ENCODE assay signal across 10 mouse cellular contexts in the genomic region with DNA sequence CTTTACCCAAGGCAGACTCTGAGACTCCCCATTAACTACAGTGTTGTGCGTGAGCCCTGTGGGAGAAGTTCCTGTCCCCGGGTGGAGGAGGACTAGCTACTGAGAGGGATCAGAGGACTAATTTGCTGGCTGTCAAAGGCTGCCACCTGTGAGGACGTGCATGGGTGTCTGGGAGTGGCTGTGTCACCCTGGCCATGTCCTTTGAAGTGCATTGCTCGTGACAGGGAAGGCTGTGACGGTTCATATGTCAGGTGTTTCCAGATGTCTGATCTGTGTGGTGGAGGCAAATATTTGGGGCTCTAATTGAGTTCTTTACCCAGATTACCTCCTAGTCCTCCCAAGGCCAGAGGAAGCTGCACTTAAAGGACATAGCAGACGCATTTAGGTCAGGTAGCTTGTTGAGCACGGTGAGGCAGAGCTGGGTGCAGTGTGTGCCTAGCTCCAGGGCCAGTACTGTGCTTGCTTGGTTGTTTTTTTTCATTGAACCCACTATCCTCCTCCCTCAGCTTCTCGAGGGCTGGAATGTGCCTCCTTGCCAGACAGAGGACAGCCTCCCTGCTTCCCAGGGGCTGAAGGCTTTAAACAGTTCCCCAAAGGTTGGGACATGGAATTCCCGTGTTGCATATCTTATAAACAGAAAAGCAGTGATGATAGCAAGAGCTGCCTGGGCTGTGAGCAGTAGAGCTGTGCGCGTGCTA. TPM values are rescaled to one million over a fixed set of nuclear protein-coding genes. Genes with fewer than 3 reads are reported as not detected.
DNase-seq lines count a peak whose midpoint lies in the region; ATAC-seq and TF ChIP-seq lines count a peak whose summit lies in the region.
"Had no signal": no experiment of that assay in that cellular context is flagged by ENCODE, and none has a peak within 500 bp of the region (broad histone marks: within the 10 kb centered on the region; RNA-seq: fewer than 3 reads in every experiment).

No protein-coding gene starts in this region.

- intact Hi-C loops in left cerebral cortex, adult 2 months (cut with DNase I), result no loop called here

- no peaks in the 10 kb centered on the region for H3K27me3 ChIP-seq in heart, embryonic 10.5 days (ENCODE audit: insufficient read depth, poor library complexity, severe bottlenecking)
- no peaks in the 10 kb centered on the region for H3K27me3 ChIP-seq in midbrain, embryonic 10.5 days (ENCODE audit: low read depth, poor library complexity, severe bottlenecking)
- H3K27me3 ChIP-seq in midbrain, embryonic 16.5 days (ENCODE audit: control insufficient read depth, insufficient read depth, low read depth, low read length), result no peaks in the 10 kb centered on the region
- H3K27me3 ChIP-seq in limb, embryonic 10.5 days (ENCODE audit: low read depth, poor library complexity, severe bottlenecking), result no peaks in the 10 kb centered on the region
- no peaks in the 10 kb centered on the region for H3K27me3 ChIP-seq in stomach, postnatal 0 days (ENCODE audit: control insufficient read depth, insufficient read depth, low read length)

- H3K4me2 ChIP-seq in midbrain, embryonic 16.5 days (ENCODE audit: low read length), result no peak overlapping the region
- H3K4me2 ChIP-seq in stomach, postnatal 0 days (replicated peaks; ENCODE audit: low read depth), result peak overlapping the region; percentile 97

- peaks cover 76% of the 10 kb centered on the region for H3K4me1 ChIP-seq in heart, embryonic 10.5 days
- H3K4me1 ChIP-seq in midbrain, embryonic 10.5 days, result peaks cover 65% of the 10 kb centered on the region
- H3K4me1 ChIP-seq in midbrain, embryonic 16.5 days (ENCODE audit: control insufficient read depth, insufficient read depth, low read length), result peaks cover 11% of the 10 kb centered on the region
- H3K4me1 ChIP-seq in limb, embryonic 10.5 days, result peaks cover 57% of the 10 kb centered on the region
- peaks cover 10% of the 10 kb centered on the region for H3K4me1 ChIP-seq in stomach, postnatal 0 days (replicated peaks; ENCODE audit: control insufficient read depth, insufficient read depth)

- DNase-seq in heart, embryonic 10.5 days (ENCODE audit: low spot score), result no peak
- no peak for DNase-seq in heart, adult 18-20 months
- no peak for DNase-seq in midbrain, embryonic 10.5 days (ENCODE audit: low spot score)
- DNase-seq in limb, embryonic 10.5 days (ENCODE audit: low spot score), result no peak
- DNase-seq in stomach, postnatal 0 days (ENCODE audit: low spot score), result no peak
- no peak for DNase-seq in left cerebral cortex, adult 2 months (ENCODE audit: extremely low spot score in 1 of 2, low spot score in 2 of 2)
- DNase-seq in kidney, postnatal 4 days, result no peak
- DNase-seq: cerebellum, adult 8-10 months; gastrocnemius, postnatal 14 days had no signal

- H3K36me3 ChIP-seq in heart, embryonic 10.5 days, result peaks cover 24% of the 10 kb centered on the region
- H3K36me3 ChIP-seq in midbrain, embryonic 10.5 days, result peaks cover 45% of the 10 kb centered on the region
- no peaks in the 10 kb centered on the region for H3K36me3 ChIP-seq in midbrain, embryonic 16.5 days (ENCODE audit: control insufficient read depth, insufficient read depth, low read length)
- peaks cover 47% of the 10 kb centered on the region for H3K36me3 ChIP-seq in limb, embryonic 10.5 days
- no peaks in the 10 kb centered on the region for H3K36me3 ChIP-seq in stomach, postnatal 0 days (ENCODE audit: control insufficient read depth, insufficient read depth, low read length)

- WGBS in heart, embryonic 10.5 days, result 44% methylated on average over 11 of the region's 11 CpGs
- 75% methylated on average over 11 of the region's 11 CpGs for whole genome bisulfite sequencing in midbrain, embryonic 10.5 days
- WGBS in midbrain, embryonic 16.5 days, result 57% methylated on average over 11 of the region's 11 CpGs
- WGBS in limb, embryonic 10.5 days, result 48% methylated on average over 11 of the region's 11 CpGs
- 37% methylated on average over 11 of the region's 11 CpGs for WGBS in stomach, postnatal 0 days

- no peaks in the 10 kb centered on the region for H3K9me3 ChIP-seq in heart, embryonic 10.5 days
- no peaks in the 10 kb centered on the region for H3K9me3 ChIP-seq in midbrain, embryonic 10.5 days (replicated peaks)
- H3K9me3 ChIP-seq in midbrain, embryonic 16.5 days (replicated peaks; ENCODE audit: control insufficient read depth, low read length, poor library complexity, severe bottlenecking), result no peaks in the 10 kb centered on the region
- H3K9me3 ChIP-seq in limb, embryonic 10.5 days (replicated peaks), result no peaks in the 10 kb centered on the region
- H3K9me3 ChIP-seq in stomach, postnatal 0 days (ENCODE audit: control insufficient read depth, low read length), result no peaks in the 10 kb centered on the region

- TF ChIP-seq EP300 in stomach, postnatal 0 days (optimal IDR thresholded peaks at IDR 0.05), result no peak

- H3K27ac ChIP-seq in heart, embryonic 10.5 days, result peak overlapping the region; percentile 52; the same call in 1 of the 2 replicates
- 0 out of 2 replicates have a peak overlapping the region, but pooled peaks have one; percentile 23 for H3K27ac ChIP-seq in midbrain, embryonic 10.5 days (replicated peaks)
- H3K27ac ChIP-seq in midbrain, embryonic 16.5 days (ENCODE audit: low read length), result no peak overlapping the region
- H3K27ac ChIP-seq in limb, embryonic 10.5 days, result no peak overlapping the region
- peak overlapping the region; percentile 46 for H3K27ac ChIP-seq in stomach, postnatal 0 days (replicated peaks)
- no peak overlapping the region for H3K27ac ChIP-seq in left cerebral cortex, adult 2 months

- ATAC-seq in midbrain, embryonic 16.5 days, result no peak
- no peak for ATAC-seq in stomach, postnatal 0 days (ENCODE audit: low FRiP score, low TSS enrichment)

- H3K4me3 ChIP-seq in heart, embryonic 10.5 days, result peak overlapping the region; percentile 90
- peak overlapping the region; percentile 79; the same call in 1 of the 2 replicates for H3K4me3 ChIP-seq in midbrain, embryonic 10.5 days
- no peak overlapping the region for H3K4me3 ChIP-seq in midbrain, embryonic 16.5 days (ENCODE audit: low read depth, low read length)
- 0 out of 2 replicates have a peak overlapping the region, but pooled peaks have one; percentile 85 for H3K4me3 ChIP-seq in limb, embryonic 10.5 days
- no peak overlapping the region for H3K4me3 ChIP-seq in stomach, postnatal 0 days (ENCODE audit: low read depth, low read length)
- H3K4me3 ChIP-seq in left cerebral cortex, adult 2 months, result no peak overlapping the region

- TF ChIP-seq CTCF in stomach, postnatal 0 days (IDR thresholded peaks at IDR 0.05; ENCODE audit: low read depth), result no peak
- no peak for TF ChIP-seq CTCF in left cerebral cortex, adult 2 months (IDR thresholded peaks at IDR 0.05)

- no peak overlapping the region for H3K9ac ChIP-seq in midbrain, embryonic 16.5 days (ENCODE audit: low read depth, low read length)
- no peak overlapping the region for H3K9ac ChIP-seq in stomach, postnatal 0 days (ENCODE audit: low read length)

RNA-seq across cellular contexts. Expression of gene Fam83d, which starts 3.3 kb away (rescaled TPM):
- polyA plus RNA-seq in heart, embryonic 10.5 days (2016; fragmentation: Nextera tagmentation; extraction: Ambion mirVana), result 56.7 and 61.7 TPM in 2 replicates
- under 1 TPM; 0.44 to 0.89 TPM for total RNA-seq in heart, adult 18-20 months (2021)
- polyA plus RNA-seq in midbrain, embryonic 10.5 days (2016; fragmentation: Nextera tagmentation; extraction: Ambion mirVana), result 54.4 and 55.8 TPM in 2 replicates
- 4.7 and 5.4 TPM in 2 replicates for polyA plus RNA-seq in midbrain, embryonic 16.5 days (2015; fragmentation: Nextera tagmentation; extraction: Ambion mirVana)
- polyA plus RNA-seq in limb, embryonic 10.5 days (2016; fragmentation: Nextera tagmentation; extraction: Ambion mirVana), result 47.7 and 53.3 TPM in 2 replicates
- polyA plus RNA-seq in stomach, postnatal 0 days (2015; fragmentation: Nextera tagmentation; extraction: Ambion mirVana), result 61.1 and 61.3 TPM in 2 replicates
- total RNA-seq in left cerebral cortex, adult 2 months (2021), result 1 to 10 TPM; 1.2 to 1.6 TPM

RNA-seq across cellular contexts. Expression of gene Dhx35, which starts 23.4 kb away (rescaled TPM):
- 14.9 and 16.5 TPM in 2 replicates for polyA plus RNA-seq in heart, embryonic 10.5 days (2016; fragmentation: Nextera tagmentation; extraction: Ambion mirVana)
- 10 to 100 TPM; 12.0 to 17.1 TPM for total RNA-seq in heart, adult 18-20 months (2021)
- polyA plus RNA-seq in midbrain, embryonic 10.5 days (2016; fragmentation: Nextera tagmentation; extraction: Ambion mirVana), result 17.7 and 19.6 TPM in 2 replicates
- 12.6 and 14.9 TPM in 2 replicates for polyA plus RNA-seq in midbrain, embryonic 16.5 days (2015; fragmentation: Nextera tagmentation; extraction: Ambion mirVana)
- polyA plus RNA-seq in limb, embryonic 10.5 days (2016; fragmentation: Nextera tagmentation; extraction: Ambion mirVana), result 19.7 and 22.0 TPM in 2 replicates
- 5.6 and 6.5 TPM in 2 replicates for polyA plus RNA-seq in stomach, postnatal 0 days (2015; fragmentation: Nextera tagmentation; extraction: Ambion mirVana)
- total RNA-seq in left cerebral cortex, adult 2 months (2021), result 10 to 100 TPM; 20.6 to 20.9 TPM

Comparison
In these comparisons a context has a peak if more than half of its experiments do, and no peak if none do; other contexts are left out.
1. H3K27ac ChIP-seq: peak in heart, embryonic 10.5 days (single experiment), midbrain, embryonic 10.5 days (single experiment) and stomach, postnatal 0 days (single experiment); none in midbrain, embryonic 16.5 days (single experiment), limb, embryonic 10.5 days (single experiment) and left cerebral cortex, adult 2 months (single experiment).
2. H3K4me3 ChIP-seq: peak in heart, embryonic 10.5 days (single experiment), midbrain, embryonic 10.5 days (single experiment) and limb, embryonic 10.5 days (single experiment); none in midbrain, embryonic 16.5 days (single experiment), stomach, postnatal 0 days (single experiment) and left cerebral cortex, adult 2 months (single experiment).